Mouse (Mus musculus): ENCODE data around the gene C2cd2. TPM values are rescaled to one million over a fixed set of nuclear protein-coding genes. Genes with fewer than 3 reads are reported as not detected.

Gene C2cd2
- polyA plus RNA-seq, 1 experiment from 2014 or later = 14.7 TPM

GRCm38 (mm10) chr16:97823311-97824007 is 138.9 kb downstream of the C2cd2 start:
- ATAC-seq (ENCODE audit: low read depth) = no peak
- Histone ChIP-seq H3K4me3 (no peak overlapping the region), H3K27me3 (no peaks in the 10 kb centered on the region), H3K4me1 (replicated peaks) (no peaks in the 10 kb centered on the region), H3K4me2 (no peak overlapping the region), H3K9ac (no peak overlapping the region), H3K27ac (replicated peaks) (no peak overlapping the region), H3K36me3 (peaks cover 81% of the 10 kb centered on the region), H3K9me3 (no peaks in the 10 kb centered on the region)
- WGBS = 93% methylated on average over 6 of the region's 6 CpGs

- Histone ChIP-seq H3K36me3 (peaks cover 94% of the 10 kb centered on the region), H3K4me3 (no peak overlapping the region), H3K4me1 (replicated peaks) (no peaks in the 10 kb centered on the region), H3K27me3 (no peaks in the 10 kb centered on the region), H3K9ac (no peak overlapping the region), H3K27ac (replicated peaks) (no peak overlapping the region), H3K4me2 (no peak overlapping the region), H3K9me3 (no peaks in the 10 kb centered on the region)
- 88% methylated on average over 4 of the region's 4 CpGs for WGBS
- no peak for ATAC-seq (ENCODE audit: low read depth)
These were observed 142.9 kb downstream of the C2cd2 start for GRCm38 (mm10) chr16:97819532-97819931.

- H3K36me3 ChIP-seq = peaks cover 97% of the 10 kb centered on the region
- WGBS = 88% methylated on average over 1 of the region's 1 CpGs
These were observed 145.0 kb downstream of the C2cd2 start for GRCm38 (mm10) chr16:97817414-97817813.

GRCm38 (mm10) chr16:97815269-97815668 is 147.1 kb downstream of the C2cd2 start:
- Histone ChIP-seq H3K27me3 (no peaks in the 10 kb centered on the region), H3K36me3 (peaks cover 99% of the 10 kb centered on the region), H3K27ac (replicated peaks) (no peak overlapping the region), H3K9me3 (no peaks in the 10 kb centered on the region), H3K4me1 (replicated peaks) (no peaks in the 10 kb centered on the region), H3K9ac (no peak overlapping the region), H3K4me3 (no peak overlapping the region), H3K4me2 (no peak overlapping the region)
- ATAC-seq (ENCODE audit: low read depth) = no peak
- 91% methylated on average over 5 of the region's 5 CpGs for WGBS

More at GRCm38 (mm10) chr16:97817414-97817813, 145.0 kb downstream of the C2cd2 start:
- Histone ChIP-seq H3K27me3 (no peaks in the 10 kb centered on the region), H3K9ac (no peak overlapping the region), H3K4me1 (replicated peaks) (no peaks in the 10 kb centered on the region), H3K27ac (replicated peaks) (no peak overlapping the region), H3K9me3 (no peaks in the 10 kb centered on the region), H3K4me3 (no peak overlapping the region), H3K4me2 (no peak overlapping the region)
- ATAC-seq (ENCODE audit: low read depth) = no peak

- ATAC-seq (ENCODE audit: low read depth) = no peak
- WGBS = 91% methylated on average over 2 of the region's 2 CpGs
These were observed 148.3 kb downstream of the C2cd2 start for GRCm38 (mm10) chr16:97814060-97814459.

GRCm38 (mm10) chr16:97808881-97809280 is 153.5 kb downstream of the C2cd2 start:
- Histone ChIP-seq H3K9ac (no peak overlapping the region), H3K4me1 (replicated peaks) (no peaks in the 10 kb centered on the region), H3K4me2 (no peak overlapping the region), H3K9me3 (no peaks in the 10 kb centered on the region), H3K4me3 (no peak overlapping the region), H3K27me3 (no peaks in the 10 kb centered on the region), H3K36me3 (peaks cover 98% of the 10 kb centered on the region), H3K27ac (replicated peaks) (no peak overlapping the region)
- 97% methylated on average over 3 of the region's 3 CpGs for WGBS
- no peak for ATAC-seq (ENCODE audit: low read depth)

More at GRCm38 (mm10) chr16:97814060-97814459, 148.3 kb downstream of the C2cd2 start:
- peaks cover 99% of the 10 kb centered on the region for H3K36me3 ChIP-seq
- no peaks in the 10 kb centered on the region for H3K4me1 ChIP-seq (replicated peaks)
- H3K4me2 ChIP-seq = no peak overlapping the region
- H3K27ac ChIP-seq (replicated peaks) = no peak overlapping the region
- no peak overlapping the region for H3K9ac ChIP-seq
- no peak overlapping the region for H3K4me3 ChIP-seq
- no peaks in the 10 kb centered on the region for H3K9me3 ChIP-seq
- no peaks in the 10 kb centered on the region for H3K27me3 ChIP-seq

- H3K4me2 ChIP-seq = no peak overlapping the region
These were observed 156.8 kb downstream of the C2cd2 start for GRCm38 (mm10) chr16:97805646-97806045.

More at GRCm38 (mm10) chr16:97805646-97806045, 156.8 kb downstream of the C2cd2 start:
- no peaks in the 10 kb centered on the region for H3K4me1 ChIP-seq (replicated peaks)
- H3K27me3 ChIP-seq = no peaks in the 10 kb centered on the region
- no peak overlapping the region for H3K9ac ChIP-seq
- H3K4me3 ChIP-seq = no peak overlapping the region
- no peaks in the 10 kb centered on the region for H3K9me3 ChIP-seq
- 97% methylated on average over 3 of the region's 3 CpGs for WGBS
- H3K36me3 ChIP-seq = peaks cover 94% of the 10 kb centered on the region
- ATAC-seq (ENCODE audit: low read depth) = no peak
- H3K27ac ChIP-seq (replicated peaks) = no peak overlapping the region

Small RNAs within 50 kb of the gene (microRNA-seq; reads per million reads assigned to microRNA genes)
- gene Mir6964 = not detected

Other genes starting within 250 kb of the C2cd2 start
- gene Ripk4, start 198.8 kb downstream of the C2cd2 start, polyA plus RNA-seq (2015; fragmentation: Nextera tagmentation; extraction: Ambion mirVana) = 0.37 and 0.46 TPM in 2 replicates
- gene Prdm15, start 110.7 kb downstream of the C2cd2 start, polyA plus RNA-seq (2015; fragmentation: Nextera tagmentation; extraction: Ambion mirVana) = 11.1 and 11.3 TPM in 2 replicates
- 10.8 and 13.5 TPM in 2 replicates for gene Zbtb21, start within 50 bp of the C2cd2 start, polyA plus RNA-seq (2015; fragmentation: Nextera tagmentation; extraction: Ambion mirVana)
- gene B230307C23Rik, start 34.7 kb upstream of the C2cd2 start, polyA plus RNA-seq (2015; fragmentation: Nextera tagmentation; extraction: Ambion mirVana) = 18.4 and 21.6 TPM in 2 replicates
- gene A630089N07Rik, start 119.9 kb upstream of the C2cd2 start, polyA plus RNA-seq (2015; fragmentation: Nextera tagmentation; extraction: Ambion mirVana) = 11.6 and 15.8 TPM in 2 replicates